Comparison of ENCODE assay signal across 8 mouse cellular contexts in genomic region chr13:81352296-81352695, GRCm38 (mm10).
DNase-seq lines count a peak whose midpoint lies in the region; ATAC-seq and TF ChIP-seq lines count a peak whose summit lies in the region.

No protein-coding gene starts in this region.

- H3K36me3 ChIP-seq in heart, postnatal 0 days (replicated peaks; ENCODE audit: control insufficient read depth, insufficient read depth, low read length), result no peaks in the 10 kb centered on the region
- H3K36me3 ChIP-seq in liver, postnatal 0 days (replicated peaks; ENCODE audit: insufficient read depth, low read length), result no peaks in the 10 kb centered on the region
- peaks cover 3% of the 10 kb centered on the region for H3K36me3 ChIP-seq in hindbrain, embryonic 12.5 days

- 63% methylated on average over 11 of the region's 11 CpGs for WGBS in heart, postnatal 0 days
- 21% methylated on average over 11 of the region's 11 CpGs for WGBS in liver, postnatal 0 days (ENCODE audit: insufficient replicate concordance)
- 83% methylated on average over 11 of the region's 11 CpGs for WGBS in hindbrain, embryonic 12.5 days

- no peaks in the 10 kb centered on the region for H3K4me1 ChIP-seq in heart, postnatal 0 days (ENCODE audit: control insufficient read depth, insufficient read depth)
- peaks cover 11% of the 10 kb centered on the region for H3K4me1 ChIP-seq in liver, postnatal 0 days (ENCODE audit: insufficient read depth)
- H3K4me1 ChIP-seq in hindbrain, embryonic 12.5 days, result no peaks in the 10 kb centered on the region

- TF ChIP-seq CTCF in heart, postnatal 0 days (IDR thresholded peaks at IDR 0.05; ENCODE audit: low read depth), result no peak
- TF ChIP-seq CTCF in liver, postnatal 0 days (IDR thresholded peaks at IDR 0.05; ENCODE audit: low read depth), result no peak

- H3K9me3 ChIP-seq in heart, postnatal 0 days (replicated peaks; ENCODE audit: control insufficient read depth, low read length), result no peaks in the 10 kb centered on the region
- H3K9me3 ChIP-seq in liver, postnatal 0 days (ENCODE audit: low read length), result no peaks in the 10 kb centered on the region
- H3K9me3 ChIP-seq in hindbrain, embryonic 12.5 days (replicated peaks), result no peaks in the 10 kb centered on the region

- H3K4me2 ChIP-seq in heart, postnatal 0 days (ENCODE audit: low read depth, low read length), result peak overlapping the region; percentile 52; the same call in 1 of the 2 replicates
- H3K4me2 ChIP-seq in liver, postnatal 0 days (ENCODE audit: low read depth, low read length), result peak overlapping the region; percentile 38; the same call in 1 of the 2 replicates
- H3K4me2 ChIP-seq in hindbrain, embryonic 12.5 days (replicated peaks), result no peak overlapping the region

- H3K9ac ChIP-seq in heart, postnatal 0 days (replicated peaks; ENCODE audit: low read depth, low read length), result no peak overlapping the region
- no peak overlapping the region for H3K9ac ChIP-seq in liver, postnatal 0 days (replicated peaks)
- H3K9ac ChIP-seq in hindbrain, embryonic 12.5 days, result no peak overlapping the region

- peak overlapping the region; percentile 76 for H3K27ac ChIP-seq in heart, postnatal 0 days (ENCODE audit: low read depth)
- H3K27ac ChIP-seq in liver, postnatal 0 days (ENCODE audit: low read depth), result peak overlapping the region; percentile 53; the same call in 1 of the 2 replicates
- H3K27ac ChIP-seq in hindbrain, embryonic 12.5 days, result no peak overlapping the region

- TF ChIP-seq EP300 in heart, postnatal 0 days (IDR thresholded peaks at IDR 0.05; ENCODE audit: low read depth), result no peak
- TF ChIP-seq EP300 in liver, postnatal 0 days (IDR thresholded peaks at IDR 0.05; ENCODE audit: low read depth), result peak; percentile 25; the same call in 1 of the 2 replicates

- no peak overlapping the region for H3K4me3 ChIP-seq in heart, postnatal 0 days (ENCODE audit: low read depth, low read length)
- H3K4me3 ChIP-seq in liver, postnatal 0 days (ENCODE audit: low read depth, low read length), result no peak overlapping the region
- no peak overlapping the region for H3K4me3 ChIP-seq in hindbrain, embryonic 12.5 days

- H3K27me3 ChIP-seq in heart, postnatal 0 days (ENCODE audit: control insufficient read depth, insufficient read depth, low read length), result no peaks in the 10 kb centered on the region
- no peaks in the 10 kb centered on the region for H3K27me3 ChIP-seq in liver, postnatal 0 days (ENCODE audit: insufficient read depth, low read length)
- no peaks in the 10 kb centered on the region for H3K27me3 ChIP-seq in hindbrain, embryonic 12.5 days

- ATAC-seq in heart, postnatal 0 days (ENCODE audit: insufficient read depth, low read depth), result peak; percentile 69
- ATAC-seq in liver, postnatal 0 days, result 0 out of 2 replicates have a peak, but pooled peaks have one; percentile 28
- ATAC-seq in hindbrain, embryonic 12.5 days (ENCODE audit: low FRiP score), result no peak
- no peak for ATAC-seq in activated CD4-positive, CD25-positive, alpha-beta regulatory T cell, adult 4 months

- DNase-seq in thymus, postnatal 25 days, result peak; percentile 1
- DNase-seq in thymus, postnatal 36 days, result no peak
- DNase-seq in heart, postnatal 0 days (ENCODE audit: low spot score), result peak; percentile 72
- peak; percentile 22 for DNase-seq in liver, postnatal 0 days
- DNase-seq in testis, postnatal 10 days (ENCODE audit: low spot score), result peak; percentile 42
- DNase-seq in frontal cortex, postnatal 36 days (ENCODE audit: low spot score in 2 of 2), result no peak

Comparison
In these comparisons a context has a peak if more than half of its experiments do, and no peak if none do; other contexts are left out.
1. DNase-seq: peak in thymus, postnatal 25 days (single experiment), heart, postnatal 0 days (single experiment), liver, postnatal 0 days (single experiment) and testis, postnatal 10 days (single experiment); none in thymus, postnatal 36 days (0 of 2) and frontal cortex, postnatal 36 days (0 of 2).
2. ATAC-seq: peak in heart, postnatal 0 days (single experiment) and liver, postnatal 0 days (single experiment); none in hindbrain, embryonic 12.5 days (single experiment) and activated CD4-positive, CD25-positive, alpha-beta regulatory T cell, adult 4 months (single experiment).